Mouse (Mus musculus): ENCODE data around the gene Atraid. TPM values are rescaled to one million over a fixed set of nuclear protein-coding genes. Genes with fewer than 3 reads are reported as not detected.

The Atraid gene
- 39.3 TPM for polyA plus RNA-seq (2015; fragmentation: Illumina TruSeq; extraction: RNeasy Lipid Tissue Mini Kit (QIAGEN cat#74804); ENCODE audit: insufficient read depth, low read depth, low replicate concordance)

DNA sequence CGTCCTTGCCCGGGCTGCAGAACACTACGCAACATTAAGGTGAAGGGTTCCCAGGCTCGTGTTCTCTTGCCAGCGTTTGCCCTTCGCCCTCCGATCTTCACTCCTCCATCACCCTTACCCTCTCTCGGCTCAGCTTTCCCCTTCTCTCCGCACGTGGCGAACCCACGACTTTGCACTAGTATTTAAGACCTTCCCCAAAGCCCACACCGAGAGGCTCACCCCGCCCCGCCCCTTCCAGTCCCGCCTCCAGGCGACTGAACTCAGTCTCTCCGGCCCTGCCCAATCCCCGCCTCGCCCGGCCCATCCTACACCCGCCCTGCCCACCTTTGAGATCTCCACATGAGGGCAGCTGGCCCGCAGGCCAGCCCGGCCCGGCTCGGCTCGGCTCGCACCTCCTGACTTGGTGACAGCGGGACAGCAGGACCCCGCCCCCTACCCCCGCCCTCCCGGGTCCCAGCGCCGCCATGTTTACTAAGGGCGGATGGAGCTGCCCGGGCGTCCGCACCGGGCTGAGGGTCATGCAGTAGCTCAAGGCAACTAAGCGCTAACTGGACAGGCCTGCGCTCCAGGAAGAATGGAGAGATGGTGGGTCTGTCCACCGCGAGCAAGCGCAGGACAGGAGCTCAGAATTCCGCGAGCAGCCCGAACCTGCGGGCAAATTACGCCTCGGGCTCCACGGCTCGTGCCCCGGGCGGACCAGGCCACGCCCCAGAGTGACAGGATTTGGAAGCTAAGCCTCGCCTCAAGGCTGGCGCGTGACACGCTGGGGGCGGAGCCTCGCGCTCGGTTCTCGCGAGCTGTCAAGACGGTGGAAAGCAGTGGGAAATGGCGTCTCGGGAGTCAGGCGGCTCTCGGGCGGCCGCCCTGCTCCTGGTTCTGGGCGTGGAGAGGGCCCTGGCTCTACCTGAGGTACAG is at the start of gene Atraid:
Atraid (plus strand) TSS at position 465 of the 915 bp plus-strand sequence.

GRCm38 (mm10) chr5:31048763-31049641 is 890 bp downstream of the Atraid start, which contains the start of gene Slc5a6:
Gene Slc5a6, minus strand, starts transcription at chr5:31048924.

DNA sequence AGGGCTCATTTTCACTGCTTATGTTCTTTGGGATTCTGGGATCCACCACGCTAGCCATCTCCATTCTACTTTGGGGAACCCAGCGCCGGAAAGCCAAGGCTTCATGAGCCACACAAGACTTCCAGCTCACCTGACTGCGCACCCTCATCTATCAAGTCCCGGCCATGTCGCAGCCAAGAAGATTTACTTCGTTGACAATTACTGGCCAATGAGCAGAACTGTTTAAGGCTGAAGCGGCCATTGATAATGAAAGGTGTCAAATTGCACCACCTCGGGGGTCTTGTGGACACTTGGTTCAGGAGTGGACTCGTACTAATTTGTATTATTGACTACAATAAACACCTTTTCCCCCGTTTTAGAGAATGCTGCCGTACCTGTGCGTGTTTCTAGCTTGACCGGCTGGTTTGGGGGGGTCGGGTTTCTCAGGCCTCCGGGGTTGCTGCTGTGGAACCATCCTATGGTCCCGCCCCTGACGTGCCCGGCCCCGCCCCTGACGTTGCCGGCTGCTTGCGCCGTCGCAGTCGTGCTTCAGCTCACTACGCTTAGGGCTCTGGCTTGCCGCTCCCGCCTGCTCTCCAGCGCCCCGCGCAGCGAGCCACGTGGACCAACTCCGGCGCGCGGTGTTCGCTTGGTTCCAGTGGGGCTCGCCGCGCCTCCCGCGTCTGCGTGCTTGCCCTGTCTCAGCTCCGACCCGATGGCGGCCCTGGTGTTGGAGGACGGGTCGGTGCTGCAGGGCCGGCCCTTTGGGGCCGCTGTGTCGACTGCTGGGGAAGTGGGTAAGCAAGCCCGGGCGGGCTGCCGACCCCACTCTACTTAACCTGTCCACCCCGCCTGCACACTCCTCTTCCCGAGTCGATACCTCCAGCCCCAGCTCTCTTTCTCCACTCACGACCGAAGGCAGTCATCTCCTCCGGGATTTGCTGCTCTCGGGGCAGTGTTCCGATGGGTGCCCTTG is 6.4 kb downstream of the Atraid start, which contains the start of gene Cad:
Cad (plus strand) TSS at position 520 of the 955 bp plus-strand sequence.

Other genes with a start within 250 kb of the Atraid start
- 13.9 TPM for gene Mapre3, start 233.7 kb upstream of the Atraid start, polyA plus RNA-seq (2015; fragmentation: Illumina TruSeq; extraction: RNeasy Lipid Tissue Mini Kit (QIAGEN cat#74804); ENCODE audit: insufficient read depth, low read depth, low replicate concordance)
- 66.6 TPM for gene Tmem214, start 180.3 kb upstream of the Atraid start, polyA plus RNA-seq (2015; fragmentation: Illumina TruSeq; extraction: RNeasy Lipid Tissue Mini Kit (QIAGEN cat#74804); ENCODE audit: insufficient read depth, low read depth, low replicate concordance)
- gene Agbl5, start 159.6 kb upstream of the Atraid start, polyA plus RNA-seq (2015; fragmentation: Illumina TruSeq; extraction: RNeasy Lipid Tissue Mini Kit (QIAGEN cat#74804); ENCODE audit: insufficient read depth, low read depth, low replicate concordance): 5.4 TPM
- gene Ost4, start 140.5 kb upstream of the Atraid start, polyA plus RNA-seq (2015; fragmentation: Illumina TruSeq; extraction: RNeasy Lipid Tissue Mini Kit (QIAGEN cat#74804); ENCODE audit: insufficient read depth, low read depth, low replicate concordance): 52.5 TPM
- 16.0 TPM for gene Emilin1, start 134.9 kb upstream of the Atraid start, polyA plus RNA-seq (2015; fragmentation: Illumina TruSeq; extraction: RNeasy Lipid Tissue Mini Kit (QIAGEN cat#74804); ENCODE audit: insufficient read depth, low read depth, low replicate concordance)
- gene Khk, start 126.9 kb upstream of the Atraid start, polyA plus RNA-seq (2015; fragmentation: Illumina TruSeq; extraction: RNeasy Lipid Tissue Mini Kit (QIAGEN cat#74804); ENCODE audit: insufficient read depth, low read depth, low replicate concordance): 15.5 TPM
- 3.9 TPM for gene Cgref1, start 102.7 kb upstream of the Atraid start, polyA plus RNA-seq (2015; fragmentation: Illumina TruSeq; extraction: RNeasy Lipid Tissue Mini Kit (QIAGEN cat#74804); ENCODE audit: insufficient read depth, low read depth, low replicate concordance)
- gene Preb, start 88.0 kb upstream of the Atraid start, polyA plus RNA-seq (2015; fragmentation: Illumina TruSeq; extraction: RNeasy Lipid Tissue Mini Kit (QIAGEN cat#74804); ENCODE audit: insufficient read depth, low read depth, low replicate concordance): 80.6 TPM
- 0.31 TPM for gene Tcf23, start 79.7 kb upstream of the Atraid start, polyA plus RNA-seq (2015; fragmentation: Illumina TruSeq; extraction: RNeasy Lipid Tissue Mini Kit (QIAGEN cat#74804); ENCODE audit: insufficient read depth, low read depth, low replicate concordance)
- 4.2 TPM for gene Slc5a6, start 612 bp downstream of the Atraid start, polyA plus RNA-seq (2015; fragmentation: Illumina TruSeq; extraction: RNeasy Lipid Tissue Mini Kit (QIAGEN cat#74804); ENCODE audit: insufficient read depth, low read depth, low replicate concordance)
- 11.6 TPM for gene Cad, start 6.5 kb downstream of the Atraid start, polyA plus RNA-seq (2015; fragmentation: Illumina TruSeq; extraction: RNeasy Lipid Tissue Mini Kit (QIAGEN cat#74804); ENCODE audit: insufficient read depth, low read depth, low replicate concordance)
- not detected for gene Dnajc5g, start 58.0 kb downstream of the Atraid start, polyA plus RNA-seq (2015; fragmentation: Illumina TruSeq; extraction: RNeasy Lipid Tissue Mini Kit (QIAGEN cat#74804); ENCODE audit: insufficient read depth, low read depth, low replicate concordance)
- not detected for gene Slc30a3, start 59.9 kb downstream of the Atraid start, polyA plus RNA-seq (2015; fragmentation: Illumina TruSeq; extraction: RNeasy Lipid Tissue Mini Kit (QIAGEN cat#74804); ENCODE audit: insufficient read depth, low read depth, low replicate concordance)
- not detected for gene Trim54, start 68.4 kb downstream of the Atraid start, polyA plus RNA-seq (2015; fragmentation: Illumina TruSeq; extraction: RNeasy Lipid Tissue Mini Kit (QIAGEN cat#74804); ENCODE audit: insufficient read depth, low read depth, low replicate concordance)
- gene Ucn, start 90.5 kb downstream of the Atraid start, polyA plus RNA-seq (2015; fragmentation: Illumina TruSeq; extraction: RNeasy Lipid Tissue Mini Kit (QIAGEN cat#74804); ENCODE audit: insufficient read depth, low read depth, low replicate concordance): not detected
- 13.0 TPM for gene Mpv17, start 105.9 kb downstream of the Atraid start, polyA plus RNA-seq (2015; fragmentation: Illumina TruSeq; extraction: RNeasy Lipid Tissue Mini Kit (QIAGEN cat#74804); ENCODE audit: insufficient read depth, low read depth, low replicate concordance)
- 0.52 TPM for gene Gm29609, start 131.6 kb downstream of the Atraid start, polyA plus RNA-seq (2015; fragmentation: Illumina TruSeq; extraction: RNeasy Lipid Tissue Mini Kit (QIAGEN cat#74804); ENCODE audit: insufficient read depth, low read depth, low replicate concordance)
- gene Gtf3c2, start 131.8 kb downstream of the Atraid start, polyA plus RNA-seq (2015; fragmentation: Illumina TruSeq; extraction: RNeasy Lipid Tissue Mini Kit (QIAGEN cat#74804); ENCODE audit: insufficient read depth, low read depth, low replicate concordance): 25.7 TPM
- gene Snx17, start 144.9 kb downstream of the Atraid start, polyA plus RNA-seq (2015; fragmentation: Illumina TruSeq; extraction: RNeasy Lipid Tissue Mini Kit (QIAGEN cat#74804); ENCODE audit: insufficient read depth, low read depth, low replicate concordance): 15.2 TPM
- 17.1 TPM for gene Eif2b4, start 145.1 kb downstream of the Atraid start, polyA plus RNA-seq (2015; fragmentation: Illumina TruSeq; extraction: RNeasy Lipid Tissue Mini Kit (QIAGEN cat#74804); ENCODE audit: insufficient read depth, low read depth, low replicate concordance)
- gene Zfp513, start 154.0 kb downstream of the Atraid start, polyA plus RNA-seq (2015; fragmentation: Illumina TruSeq; extraction: RNeasy Lipid Tissue Mini Kit (QIAGEN cat#74804); ENCODE audit: insufficient read depth, low read depth, low replicate concordance): 5.8 TPM
- gene Ppm1g, start 172.4 kb downstream of the Atraid start, polyA plus RNA-seq (2015; fragmentation: Illumina TruSeq; extraction: RNeasy Lipid Tissue Mini Kit (QIAGEN cat#74804); ENCODE audit: insufficient read depth, low read depth, low replicate concordance): 12.2 TPM
- 26.8 TPM for gene Nrbp1, start 192.6 kb downstream of the Atraid start, polyA plus RNA-seq (2015; fragmentation: Illumina TruSeq; extraction: RNeasy Lipid Tissue Mini Kit (QIAGEN cat#74804); ENCODE audit: insufficient read depth, low read depth, low replicate concordance)
- gene Gm9970, start 192.9 kb downstream of the Atraid start, polyA plus RNA-seq (2015; fragmentation: Illumina TruSeq; extraction: RNeasy Lipid Tissue Mini Kit (QIAGEN cat#74804); ENCODE audit: insufficient read depth, low read depth, low replicate concordance): not detected
- gene Krtcap3, start 203.4 kb downstream of the Atraid start, polyA plus RNA-seq (2015; fragmentation: Illumina TruSeq; extraction: RNeasy Lipid Tissue Mini Kit (QIAGEN cat#74804); ENCODE audit: insufficient read depth, low read depth, low replicate concordance): 9.0 TPM
- 20.7 TPM for gene Ift172, start 242.8 kb downstream of the Atraid start, polyA plus RNA-seq (2015; fragmentation: Illumina TruSeq; extraction: RNeasy Lipid Tissue Mini Kit (QIAGEN cat#74804); ENCODE audit: insufficient read depth, low read depth, low replicate concordance)
- gene Fndc4, start 247.8 kb downstream of the Atraid start, polyA plus RNA-seq (2015; fragmentation: Illumina TruSeq; extraction: RNeasy Lipid Tissue Mini Kit (QIAGEN cat#74804); ENCODE audit: insufficient read depth, low read depth, low replicate concordance): 2.1 TPM
- 1.1 TPM for gene Gckr, start 249.1 kb downstream of the Atraid start, polyA plus RNA-seq (2015; fragmentation: Illumina TruSeq; extraction: RNeasy Lipid Tissue Mini Kit (QIAGEN cat#74804); ENCODE audit: insufficient read depth, low read depth, low replicate concordance)

Data from pancreas, adult 10 weeks (tissue).